17 mouse cellular contexts compared by ENCODE assay signal in the genomic region with DNA sequence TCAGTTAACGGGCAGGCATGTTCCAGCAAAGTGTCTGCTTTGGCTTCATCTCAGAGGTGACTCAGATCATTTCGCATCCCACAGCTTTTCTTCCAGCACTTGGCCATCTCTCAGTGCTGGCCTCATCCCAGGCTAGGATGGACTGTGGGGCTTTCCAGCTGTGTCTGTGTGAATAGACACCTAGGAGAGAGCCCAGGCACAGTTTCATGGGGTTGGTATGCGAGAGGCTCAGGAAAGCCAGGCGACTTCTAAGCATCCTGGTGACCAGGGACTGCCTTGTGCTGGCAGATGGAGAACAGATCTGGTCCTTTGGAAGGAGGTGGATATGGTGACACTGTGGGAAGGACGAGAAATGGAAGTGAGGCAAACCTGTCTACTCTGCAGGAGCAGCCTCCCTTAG.
DNase-seq lines count a peak whose midpoint lies in the region; ATAC-seq and TF ChIP-seq lines count a peak whose summit lies in the region.
"Had no signal": no experiment of that assay in that cellular context is flagged by ENCODE, and none has a peak within 500 bp of the region (broad histone marks: within the 10 kb centered on the region; RNA-seq: fewer than 3 reads in every experiment).

No protein-coding gene starts in this region.

- DNase-seq in lung, postnatal 10 days, result peak; percentile 43
- no peak for DNase-seq in lung, adult 2 months
- DNase-seq in cerebellum, adult 11 months, result peak; percentile 10
- peak; percentile 56 to 60 for DNase-seq in cerebellum, postnatal 14 days
- peak; percentile 23 to 53 for DNase-seq in gastrocnemius, postnatal 4 days (ENCODE audit: low spot score in 2 of 2)
- DNase-seq in adrenal gland, postnatal 10 days, result no peak
- DNase-seq in thymus, postnatal 25 days, result no peak
- DNase-seq: adrenal gland, adult 8-10 months; kidney, postnatal 10 days; lung, adult 18-20 months; thymus, postnatal 4 days had no signal

- no peaks in the 10 kb centered on the region for H3K4me1 ChIP-seq in lung, adult 2 months (ENCODE audit: control insufficient read depth, insufficient read depth, low read length)
- H3K4me1 ChIP-seq: intestine, embryonic 15.5 days had no signal

- WGBS in lung, adult 2 months, result 76% methylated on average over 5 of the region's 5 CpGs

- no peak overlapping the region for H3K4me3 ChIP-seq in lung, adult 2 months (replicated peaks; ENCODE audit: extremely low read depth, low read depth, low read length)
- H3K4me3 ChIP-seq: embryonic facial prominence, embryonic 15.5 days; intestine, embryonic 15.5 days; limb, embryonic 13.5 days; megakaryocyte, embryonic 14.5 days; myocyte had no signal

- TF ChIP-seq POLR2A in lung, adult 2 months (IDR thresholded peaks at IDR 0.05; ENCODE audit: borderline replicate concordance, extremely low read depth, low read depth, low read length), result no peak

- ATAC-seq in erythroblast, adult 5-6 weeks (replicated peaks; ENCODE audit: low FRiP score, poor library complexity, severe bottlenecking), result no peak
- ATAC-seq: intestine, embryonic 15.5 days had no signal

- TF ChIP-seq CTCF in lung, adult 2 months (IDR thresholded peaks at IDR 0.05; ENCODE audit: insufficient read depth, low read length), result no peak

Comparison
In these comparisons a context has a peak if more than half of its experiments do, and no peak if none do; other contexts are left out.
1. DNase-seq: peak in lung, postnatal 10 days (single experiment), cerebellum, adult 11 months (single experiment), cerebellum, postnatal 14 days (2 of 2) and gastrocnemius, postnatal 4 days (2 of 2); none in lung, adult 2 months (single experiment), adrenal gland, postnatal 10 days (single experiment) and thymus, postnatal 25 days (single experiment).